In the genomic region with DNA sequence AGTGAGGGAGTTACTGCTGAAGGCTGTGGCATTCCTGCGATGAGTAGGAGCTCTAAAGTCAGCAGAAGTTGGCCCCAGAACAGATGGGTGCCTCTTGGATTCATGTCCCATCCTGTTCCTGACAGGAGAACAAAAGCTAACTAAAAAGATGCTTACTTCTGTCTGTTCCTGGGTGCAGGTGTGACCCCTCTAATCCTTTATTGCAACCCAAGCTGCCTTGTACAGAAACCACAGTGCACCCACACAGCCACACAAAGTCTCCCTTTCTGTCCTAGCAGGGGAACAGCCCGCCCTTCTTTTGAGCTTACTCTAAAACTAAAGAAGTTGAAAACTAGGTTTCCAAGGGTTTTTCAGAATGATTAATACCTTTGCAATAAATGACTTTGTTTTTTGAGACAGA, we compare ENCODE assay signal across 26 mouse cellular contexts. TPM values are rescaled to one million over a fixed set of nuclear protein-coding genes. Genes with fewer than 3 reads are reported as not detected.
DNase-seq lines count a peak whose midpoint lies in the region; ATAC-seq lines count a peak whose summit lies in the region.
"Had no signal": no experiment of that assay in that cellular context is flagged by ENCODE, and none has a peak within 500 bp of the region (broad histone marks: within the 10 kb centered on the region; RNA-seq: fewer than 3 reads in every experiment).

No protein-coding gene starts in this region.

- peaks cover 8% of the 10 kb centered on the region; the same call in 1 of the 2 replicates for H3K36me3 ChIP-seq in heart, embryonic 16.5 days (ENCODE audit: control insufficient read depth, insufficient read depth)
- H3K36me3 ChIP-seq in heart, embryonic 12.5 days = peaks cover 54% of the 10 kb centered on the region
- H3K36me3 ChIP-seq in forebrain, embryonic 10.5 days (replicated peaks) = peaks cover 93% of the 10 kb centered on the region

- no peak overlapping the region for H3K9ac ChIP-seq in heart, embryonic 16.5 days (ENCODE audit: low read length)
- no peak overlapping the region for H3K9ac ChIP-seq in heart, embryonic 12.5 days
- H3K9ac ChIP-seq: embryonic facial prominence, embryonic 12.5 days; forebrain, embryonic 12.5 days had no signal

- H3K27ac ChIP-seq in heart, embryonic 16.5 days (ENCODE audit: low read length) = no peak overlapping the region; the same call in 1 of the 2 replicates
- no peak overlapping the region for H3K27ac ChIP-seq in heart, embryonic 12.5 days (ENCODE audit: poor library complexity, severe bottlenecking)
- no peak overlapping the region for H3K27ac ChIP-seq in forebrain, embryonic 10.5 days
- H3K27ac ChIP-seq: embryonic facial prominence, embryonic 10.5 days; embryonic facial prominence, embryonic 12.5 days; forebrain, embryonic 12.5 days had no signal

- H3K9me3 ChIP-seq in heart, embryonic 16.5 days (replicated peaks; ENCODE audit: control insufficient read depth, low read length) = no peaks in the 10 kb centered on the region
- H3K9me3 ChIP-seq in heart, embryonic 12.5 days (replicated peaks) = no peaks in the 10 kb centered on the region
- H3K9me3 ChIP-seq in forebrain, embryonic 10.5 days = no peaks in the 10 kb centered on the region
- H3K9me3 ChIP-seq: embryonic facial prominence, embryonic 10.5 days; embryonic facial prominence, embryonic 12.5 days; forebrain, embryonic 12.5 days; G1E had no signal

- peaks cover 8% of the 10 kb centered on the region for H3K4me1 ChIP-seq in heart, embryonic 16.5 days (ENCODE audit: control insufficient read depth, insufficient read depth, low read length)
- H3K4me1 ChIP-seq in heart, embryonic 12.5 days (replicated peaks) = 0 out of 2 replicates have a peak, but pooled peaks cover 14% of the 10 kb centered on the region
- H3K4me1 ChIP-seq in forebrain, embryonic 10.5 days = no peaks in the 10 kb centered on the region
- H3K4me1 ChIP-seq: embryonic facial prominence, embryonic 10.5 days; embryonic facial prominence, embryonic 12.5 days; forebrain, embryonic 12.5 days had no signal

- H3K27me3 ChIP-seq in heart, embryonic 16.5 days (ENCODE audit: control insufficient read depth, insufficient read depth, low read length) = no peaks in the 10 kb centered on the region
- no peaks in the 10 kb centered on the region for H3K27me3 ChIP-seq in heart, embryonic 12.5 days (replicated peaks)
- H3K27me3 ChIP-seq in forebrain, embryonic 10.5 days (ENCODE audit: poor library complexity, severe bottlenecking) = no peaks in the 10 kb centered on the region
- H3K27me3 ChIP-seq: CH12.LX; embryonic facial prominence, embryonic 12.5 days; forebrain, embryonic 12.5 days; Patski had no signal

- ATAC-seq in heart, embryonic 16.5 days (replicated peaks; ENCODE audit: extremely low read depth, insufficient read depth, low FRiP score) = 0 out of 2 replicates have a peak, but pooled peaks have one; percentile 21
- no peak for ATAC-seq in heart, embryonic 12.5 days (ENCODE audit: insufficient number of reproducible peaks, low FRiP score)
- ATAC-seq: activated CD4-positive, CD25-positive, alpha-beta regulatory T cell, adult 4 months; CD4-positive, CD25-positive, alpha-beta regulatory T cell, adult 4 months; forebrain, embryonic 14.5 days; Patski had no signal

- no peak overlapping the region for H3K4me2 ChIP-seq in heart, embryonic 16.5 days (ENCODE audit: low read depth, low read length)
- no peak overlapping the region for H3K4me2 ChIP-seq in heart, embryonic 12.5 days
- H3K4me2 ChIP-seq: embryonic facial prominence, embryonic 12.5 days; forebrain, embryonic 12.5 days had no signal

- peak; percentile 21 to 26 for DNase-seq in thymus, postnatal 10 days (ENCODE audit: low spot score in 2 of 2)
- peak; percentile 43 for DNase-seq in thymus, postnatal 25 days
- peak; percentile 39 for DNase-seq in thymus, postnatal 4 days
- no peak for DNase-seq in forebrain, embryonic 10.5 days (ENCODE audit: extremely low spot score, low spot score)
- DNase-seq in spleen, postnatal 10 days (ENCODE audit: low spot score in 2 of 2) = no peak
- DNase-seq in testis, postnatal 14 days (ENCODE audit: low spot score) = no peak
- DNase-seq: adrenal gland, adult 8-10 months; adrenal gland, postnatal 14 days; adrenal gland, postnatal 36 days; B cell, adult 2 months; cerebellum, adult 11-12 months; cerebellum, adult 2 months; cerebellum, adult 9-10 months; cerebellum, postnatal 10 days; cerebellum, postnatal 25 days had no signal

- H3K4me3 ChIP-seq in heart, embryonic 16.5 days (ENCODE audit: low read length) = no peak overlapping the region
- no peak overlapping the region for H3K4me3 ChIP-seq in heart, embryonic 12.5 days
- H3K4me3 ChIP-seq in forebrain, embryonic 10.5 days = no peak overlapping the region
- H3K4me3 ChIP-seq: embryonic facial prominence, embryonic 10.5 days; embryonic facial prominence, embryonic 12.5 days; forebrain, embryonic 12.5 days had no signal

- WGBS in heart, embryonic 16.5 days = 91% methylated on average over 2 of the region's 2 CpGs
- WGBS in heart, embryonic 12.5 days = 81% methylated on average over 2 of the region's 2 CpGs
- WGBS in forebrain, embryonic 10.5 days = 96% methylated on average over 2 of the region's 2 CpGs

RNA-seq across cellular contexts. Expression of a gene that starts 23.9 kb away (rescaled TPM):
- 2.2 and 2.7 TPM in 2 replicates for polyA plus RNA-seq in heart, embryonic 16.5 days (2015; fragmentation: Nextera tagmentation; extraction: Ambion mirVana)
- 2.9 and 3.3 TPM in 2 replicates for polyA plus RNA-seq in heart, embryonic 12.5 days (2016; fragmentation: Nextera tagmentation; extraction: Ambion mirVana)
- polyA plus RNA-seq in forebrain, embryonic 10.5 days (2016; fragmentation: Nextera tagmentation; extraction: Ambion mirVana) = 2.5 and 2.6 TPM in 2 replicates

RNA-seq across cellular contexts. Expression of a gene that starts 24.3 kb away (rescaled TPM):
- 45.3 and 48.2 TPM in 2 replicates for polyA plus RNA-seq in heart, embryonic 16.5 days (2015; fragmentation: Nextera tagmentation; extraction: Ambion mirVana)
- 77.2 and 79.9 TPM in 2 replicates for polyA plus RNA-seq in heart, embryonic 12.5 days (2016; fragmentation: Nextera tagmentation; extraction: Ambion mirVana)
- polyA plus RNA-seq in forebrain, embryonic 10.5 days (2016; fragmentation: Nextera tagmentation; extraction: Ambion mirVana) = 49.0 and 52.1 TPM in 2 replicates

Comparison
In these comparisons a context has a peak if more than half of its experiments do, and no peak if none do; other contexts are left out.
1. DNase-seq: peak in thymus, postnatal 10 days (2 of 2), thymus, postnatal 25 days (single experiment) and thymus, postnatal 4 days (single experiment); none in forebrain, embryonic 10.5 days (single experiment), spleen, postnatal 10 days (0 of 2) and testis, postnatal 14 days (single experiment).